Mouse (Mus musculus) liver, adult (tissue): ENCODE measurements around the gene Plpp1.

Source experiments
- GATA4 ChIP-seq: IDR thresholded peaks from 2 replicates; pipeline ENCODE4 v1.6.1; 2014; ENCODE audit warnings: mild to moderate bottlenecking, low read length; ENCODE audit not compliant: insufficient replicate concordance

The Plpp1 gene

GRCm38 (mm10) chr13:112861825-112862306 is 61.3 kb downstream of the Plpp1 start:
- no peak for TF ChIP-seq GATA4

GRCm38 (mm10) chr13:112862342-112862741 is 61.8 kb downstream of the Plpp1 start:
- TF ChIP-seq GATA4: no peak

GRCm38 (mm10) chr13:112862978-112863677 is 62.5 kb downstream of the Plpp1 start:
- no peak for TF ChIP-seq GATA4

GRCm38 (mm10) chr13:112866782-112867181 is 66.2 kb downstream of the Plpp1 start:
- no peak for TF ChIP-seq GATA4

- TF ChIP-seq GATA4: no peak
These were observed 66.8 kb downstream of the Plpp1 start for GRCm38 (mm10) chr13:112867381-112867780.

- no peak for TF ChIP-seq GATA4
These were observed 69.6 kb downstream of the Plpp1 start for GRCm38 (mm10) chr13:112870039-112870690.

GRCm38 (mm10) chr13:112871500-112872266 is 71.1 kb downstream of the Plpp1 start:
- TF ChIP-seq GATA4: no peak

GRCm38 (mm10) chr13:112887234-112887633 is 86.6 kb downstream of the Plpp1 start:
- no peak for TF ChIP-seq GATA4

GRCm38 (mm10) chr13:112902176-112902575 is 101.6 kb downstream of the Plpp1 start:
- no peak for TF ChIP-seq GATA4

- TF ChIP-seq GATA4: no peak
These were observed 109.1 kb downstream of the Plpp1 start for GRCm38 (mm10) chr13:112909663-112910062.

GRCm38 (mm10) chr13:112910434-112910833 is 109.8 kb downstream of the Plpp1 start:
- TF ChIP-seq GATA4: no peak
